Mouse (Mus musculus): ENCODE measurements around the gene Bmt2.
A peak's percentile ranks its signal among the peaks of the same experiment; 100 is the strongest.

Gene Bmt2

DNA sequence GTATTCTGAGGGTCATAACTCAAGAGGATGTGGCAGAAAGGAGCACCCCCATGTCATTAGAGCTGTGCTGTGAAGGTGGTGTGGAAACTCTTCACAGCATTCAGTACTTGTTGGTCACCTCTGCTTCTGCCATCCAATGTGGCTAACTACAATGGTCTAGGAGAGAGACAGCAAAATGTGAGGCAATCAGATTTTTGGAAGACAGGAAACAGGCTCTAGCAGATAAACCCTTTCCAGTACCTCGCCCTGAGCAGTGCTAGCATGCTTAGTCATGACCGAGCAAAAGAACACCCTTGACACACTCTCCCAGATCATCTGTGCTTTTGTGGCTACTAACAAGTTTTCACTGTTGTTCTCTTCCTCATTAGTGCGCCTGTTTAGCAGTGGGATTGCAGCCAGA, 60.7 kb downstream of the Bmt2 start:
- DNase-seq (ENCODE audit: low spot score in 2 of 2): no peak

- DNase-seq (ENCODE audit: low spot score in 2 of 2): no peak
Measured at GRCm38 (mm10) chr6:13614568-13614967, 63.2 kb downstream of the Bmt2 start.

DNA sequence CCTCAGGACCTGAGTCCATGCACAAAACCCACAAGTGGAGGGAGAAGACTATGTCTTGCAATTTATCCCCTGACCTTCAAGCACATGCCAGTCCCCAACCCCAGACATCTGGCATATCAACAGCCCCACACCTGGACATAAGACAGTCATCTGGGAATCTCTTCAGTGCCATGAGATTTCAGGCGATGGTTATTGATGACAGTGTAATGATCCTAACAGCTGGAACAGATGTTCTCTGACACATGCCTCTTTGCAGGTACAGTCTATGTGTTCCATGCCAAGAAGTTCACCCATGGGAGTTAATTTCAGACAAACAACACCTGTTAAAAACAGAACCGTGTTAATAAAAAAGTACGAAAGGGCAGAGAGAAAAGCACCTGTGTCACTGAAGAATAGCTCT, 64.1 kb downstream of the Bmt2 start:
- DNase-seq (ENCODE audit: low spot score in 2 of 2): no peak

DNA sequence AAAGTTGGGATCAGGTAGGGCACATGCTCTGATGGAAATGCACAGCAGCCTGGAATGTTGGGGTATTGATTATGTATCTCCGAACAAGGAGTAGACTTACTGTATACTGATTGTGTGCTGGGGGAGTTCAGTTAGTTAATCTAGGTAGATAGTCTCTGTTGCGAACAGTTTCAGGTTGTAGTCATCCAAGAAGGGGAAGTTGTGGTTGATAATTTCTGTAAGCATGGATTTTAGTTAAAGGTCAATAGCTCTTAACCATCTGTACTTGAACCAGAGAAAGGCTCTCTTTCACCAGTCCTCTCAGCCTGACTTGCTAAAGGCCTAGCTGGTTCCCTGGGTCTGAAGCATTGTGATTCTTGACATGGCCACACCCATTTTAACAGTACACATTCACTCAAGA, 66.9 kb downstream of the Bmt2 start:
- no peak for DNase-seq (ENCODE audit: low spot score in 2 of 2)

DNA sequence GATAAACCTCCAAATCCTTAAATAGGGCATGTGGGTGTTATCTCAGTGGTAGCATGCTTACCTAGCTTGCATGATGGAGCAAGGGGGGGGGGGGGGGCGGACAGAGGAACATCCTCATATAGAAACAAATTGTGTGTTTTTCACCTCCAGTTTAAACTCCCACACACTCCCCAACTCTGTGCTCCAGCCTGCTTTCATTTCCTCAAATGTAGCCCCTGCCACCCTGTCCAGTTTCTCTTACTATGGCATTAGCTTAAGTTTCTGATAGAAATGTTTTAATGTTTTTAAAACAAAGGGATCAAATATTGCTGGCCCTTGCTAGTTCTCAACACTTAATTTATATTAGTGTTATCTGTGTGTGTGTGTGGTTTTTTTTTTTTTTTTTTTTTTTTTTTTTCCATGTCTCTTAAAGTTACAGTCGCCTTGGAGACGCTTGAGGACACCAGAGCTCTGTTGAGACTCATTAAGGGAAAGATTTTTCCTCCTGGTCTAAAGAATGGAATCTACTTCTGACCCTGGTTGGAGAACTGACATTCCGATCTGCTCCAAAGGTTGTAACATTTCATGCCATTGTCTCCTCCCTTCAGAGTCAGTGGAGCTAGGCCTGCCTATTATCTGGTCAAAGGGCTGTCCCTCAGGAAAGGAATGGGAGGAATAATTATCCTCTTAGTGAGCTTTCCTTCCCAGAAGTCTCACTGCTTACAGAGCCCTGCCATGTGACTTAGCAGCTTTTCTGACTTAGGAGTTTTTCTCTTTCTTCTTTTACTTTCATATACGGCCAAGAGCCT, 68.2 kb downstream of the Bmt2 start:
- no peak for DNase-seq (ENCODE audit: low spot score in 2 of 2)

- DNase-seq (ENCODE audit: low spot score in 2 of 2): peak; percentile 77 to 95
Measured at GRCm38 (mm10) chr6:13607621-13608493, 69.9 kb downstream of the Bmt2 start, which contains the start of gene Tmem168. Gene Tmem168 (minus strand): TSS chr6:13608100.

GRCm38 (mm10) chr6:13606921-13607620, 70.7 kb downstream of the Bmt2 start:
- no peak for DNase-seq (ENCODE audit: low spot score in 2 of 2)

GRCm38 (mm10) chr6:13606394-13606793, 71.4 kb downstream of the Bmt2 start:
- no peak for DNase-seq (ENCODE audit: low spot score in 2 of 2)

GRCm38 (mm10) chr6:13603134-13603533, 74.6 kb downstream of the Bmt2 start:
- DNase-seq (ENCODE audit: low spot score in 2 of 2): no peak

DNA sequence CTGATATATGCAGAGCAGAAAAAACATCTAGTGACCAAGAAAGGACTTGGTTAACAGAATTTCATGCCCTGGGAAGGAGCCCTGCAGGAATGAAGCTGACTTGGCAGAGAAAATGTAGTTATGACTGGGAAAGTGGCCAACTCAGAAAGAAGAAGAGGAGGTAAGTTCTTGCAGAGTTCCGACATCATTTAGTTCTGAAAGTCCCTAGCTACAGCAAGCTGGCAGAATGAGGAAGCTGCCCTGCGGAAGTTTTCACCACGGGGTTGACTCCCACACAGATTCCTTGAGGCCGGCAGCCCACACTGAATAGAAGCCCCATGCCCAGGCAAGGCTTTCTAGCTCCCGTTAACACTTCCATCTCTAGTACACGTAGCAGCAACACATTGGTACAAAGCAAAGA, 76.2 kb downstream of the Bmt2 start:
- DNase-seq (ENCODE audit: low spot score in 2 of 2): peak in 1 of 2 experiments; percentile 49

DNA sequence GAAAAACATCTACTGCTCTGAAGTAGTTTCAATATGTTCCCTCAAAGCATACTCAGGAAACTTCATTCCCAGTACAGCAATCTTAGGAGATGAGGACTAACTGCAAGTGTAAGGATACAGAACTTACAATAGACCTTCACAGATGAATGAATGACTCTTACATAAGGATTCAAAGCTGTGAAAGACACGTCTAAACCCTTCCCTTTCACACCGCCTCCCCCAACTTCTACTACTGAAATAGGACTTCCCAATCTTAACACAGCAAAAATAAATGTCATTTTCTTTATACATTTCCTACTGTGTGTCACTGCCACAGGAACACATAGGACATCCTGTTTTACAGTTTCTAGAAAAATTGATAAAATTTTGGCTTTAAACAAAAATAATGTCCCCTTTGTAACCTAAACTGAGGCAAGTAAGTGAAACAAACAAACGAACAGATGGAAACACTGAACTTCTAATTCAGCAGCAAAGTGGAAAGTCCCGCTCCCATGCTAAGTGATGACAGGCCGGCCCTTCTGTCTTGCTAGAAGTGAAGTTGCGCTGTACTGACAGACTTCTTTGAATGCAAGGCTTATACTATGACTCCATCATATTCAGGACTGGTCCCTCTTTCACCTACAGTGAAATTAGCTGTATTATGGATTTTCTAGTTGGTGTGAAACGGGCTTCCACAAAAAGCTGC, 79.4 kb downstream of the Bmt2 start:
- DNase-seq (ENCODE audit: low spot score in 2 of 2): peak in 1 of 2 experiments; percentile 25

- no peak for DNase-seq (ENCODE audit: low spot score in 2 of 2)
Measured at GRCm38 (mm10) chr6:13592729-13593345, 84.9 kb downstream of the Bmt2 start.

- no peak for DNase-seq (ENCODE audit: low spot score in 2 of 2)
Measured at GRCm38 (mm10) chr6:13586560-13586959, 91.2 kb downstream of the Bmt2 start.

DNA sequence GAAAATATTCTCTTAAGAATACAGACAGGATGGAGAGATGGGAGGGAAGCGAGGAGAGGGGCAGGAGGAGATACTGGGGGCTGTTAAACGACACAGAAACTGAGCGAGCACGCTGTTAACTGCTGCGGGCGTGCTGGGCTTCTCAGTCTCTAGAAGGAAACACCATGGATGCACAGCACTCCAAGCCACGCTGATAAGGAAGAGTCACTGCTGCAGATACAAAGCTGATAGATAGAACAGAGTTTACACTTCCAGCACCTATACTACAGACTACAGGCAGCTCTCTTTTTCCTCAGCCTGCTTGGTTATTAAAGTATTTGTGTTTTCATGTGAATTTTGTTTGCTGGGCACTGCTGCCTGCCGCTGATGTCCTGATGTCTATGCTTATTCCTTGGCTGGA, 91.6 kb downstream of the Bmt2 start:
- no peak for DNase-seq (ENCODE audit: low spot score in 2 of 2)

GRCm38 (mm10) chr6:13584788-13585187, 93.0 kb downstream of the Bmt2 start:
- DNase-seq (ENCODE audit: low spot score in 2 of 2): no peak

- no peak for DNase-seq (ENCODE audit: low spot score in 2 of 2)
Measured at GRCm38 (mm10) chr6:13582075-13582474, 95.7 kb downstream of the Bmt2 start.
